Mouse (Mus musculus) G1E-ER4 (cell line): ENCODE measurements around the gene Dmbx1. TPM values are rescaled to one million over a fixed set of nuclear protein-coding genes. Genes with fewer than 3 reads are reported as not detected.

Source experiments
- GATA1 ChIP-seq: IDR thresholded peaks from one replicate; pipeline ENCODE4 v1.8.0; 2012; ENCODE audit warnings: low read length, inconsistent platforms
- polyA plus RNA-seq: library from polyadenylated mRNA; stranded (reverse); fragments of >175 nt; gene quantifications from 2 replicates; pipeline ENCODE4 v1.2.3, GENCODE M21; 2012

Dmbx1 gene
- polyA plus RNA-seq, 1 experiment: not detected

GRCm38 (mm10) chr4:115911586-115911985, 28.1 kb downstream of the Dmbx1 start:
- no peak for TF ChIP-seq GATA1

DNA sequence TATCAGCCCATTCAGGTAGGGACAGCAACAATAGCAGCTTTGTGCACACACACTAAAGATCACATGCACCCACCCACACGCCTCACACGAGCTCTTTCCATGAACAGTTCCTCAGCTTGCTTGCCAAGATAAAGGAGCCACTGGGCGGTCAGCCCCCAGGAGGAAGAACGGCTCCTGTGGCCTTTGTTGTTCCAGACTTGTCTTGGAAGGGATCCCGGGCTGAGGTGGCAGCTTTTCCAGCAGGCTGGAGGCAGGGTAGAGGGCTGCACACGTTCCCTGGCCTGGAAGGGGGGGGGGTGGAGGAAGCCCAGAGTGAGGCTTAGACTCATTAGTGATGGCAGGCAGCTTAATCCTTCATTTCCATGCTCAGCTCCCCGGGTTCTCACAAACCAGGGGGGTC, 31.1 kb downstream of the Dmbx1 start:
- no peak for TF ChIP-seq GATA1

DNA sequence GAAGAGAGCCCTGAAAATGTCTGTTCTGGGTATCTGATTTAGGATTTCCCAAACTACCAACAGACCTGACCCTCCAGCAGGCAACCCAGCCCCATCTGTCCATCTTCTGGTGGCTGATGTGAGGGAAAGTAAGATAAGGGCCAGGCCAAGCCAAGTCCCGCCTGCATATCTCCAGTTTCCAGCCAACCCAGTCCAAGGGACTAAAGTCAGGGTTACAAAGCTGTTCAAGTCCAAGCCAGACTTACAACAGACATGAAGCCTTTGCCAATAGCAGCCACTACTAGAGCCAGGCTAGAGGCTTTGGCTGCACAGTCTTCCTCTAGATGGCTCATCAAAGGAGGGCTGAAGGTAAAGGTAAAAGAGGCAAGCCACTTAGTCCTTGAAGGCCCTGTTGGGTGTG, 31.7 kb downstream of the Dmbx1 start:
- no peak for TF ChIP-seq GATA1

- no peak for TF ChIP-seq GATA1
Observed at GRCm38 (mm10) chr4:115906791-115907190, 32.9 kb downstream of the Dmbx1 start.

GRCm38 (mm10) chr4:115905701-115906100, 34.0 kb downstream of the Dmbx1 start:
- TF ChIP-seq GATA1: no peak

DNA sequence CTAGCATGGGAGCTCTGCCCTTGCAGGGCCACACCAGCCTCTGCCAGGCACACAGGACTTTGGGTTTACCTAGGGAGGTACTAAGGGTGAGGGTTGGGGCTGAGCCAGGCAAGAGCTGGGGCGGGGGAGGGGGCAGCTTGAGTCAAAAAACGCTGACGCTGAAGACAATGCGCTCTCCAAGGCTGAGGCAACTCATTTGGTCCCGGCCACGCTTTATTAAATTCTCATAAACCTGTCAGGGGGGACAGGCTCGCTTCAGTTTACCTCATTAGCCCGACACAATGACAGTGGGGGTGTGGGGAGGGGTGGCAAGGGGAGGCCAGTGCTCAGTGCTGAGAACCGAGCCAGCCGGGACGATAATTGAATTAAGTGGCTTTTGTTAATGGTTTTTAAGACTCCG, 35.4 kb downstream of the Dmbx1 start:
- no peak for TF ChIP-seq GATA1

- no peak for TF ChIP-seq GATA1
Observed at GRCm38 (mm10) chr4:115902816-115903215, 36.9 kb downstream of the Dmbx1 start.

DNA sequence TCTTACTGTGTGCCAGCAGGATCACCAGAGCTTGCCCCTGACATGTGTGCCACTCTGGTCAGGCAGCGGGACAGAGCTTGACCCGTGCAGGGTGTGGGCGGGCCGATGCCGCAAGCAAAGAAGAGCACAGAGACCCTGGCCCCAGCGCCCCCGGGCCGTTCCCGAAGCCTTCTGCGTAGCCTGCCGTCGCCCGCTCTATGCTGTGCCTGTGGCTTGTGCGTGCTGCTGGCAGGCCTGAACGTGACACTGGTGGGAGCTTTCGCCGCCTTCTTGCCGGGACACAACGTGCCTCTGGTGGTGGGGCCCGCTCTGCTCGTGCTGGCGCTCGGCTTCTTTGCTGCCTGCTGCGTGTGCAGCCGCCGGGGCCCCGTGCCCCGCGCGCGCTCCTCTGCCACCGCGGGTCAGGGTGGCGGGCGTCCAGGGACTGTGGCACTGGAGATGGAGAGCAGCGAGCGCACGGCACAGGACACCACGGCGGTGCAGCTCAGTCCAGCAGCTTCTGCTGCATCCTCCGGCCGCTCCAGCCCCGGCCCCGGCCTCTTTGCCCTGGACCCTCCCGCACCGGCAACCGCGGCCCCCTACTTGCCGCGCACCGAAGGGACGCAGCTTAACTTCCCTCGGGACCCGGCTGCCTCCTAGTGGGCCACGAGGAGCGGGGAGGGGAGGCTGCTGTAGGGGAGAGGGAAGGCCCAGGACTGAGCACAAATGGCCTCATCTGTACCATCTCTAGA, 41.7 kb downstream of the Dmbx1 start:
- TF ChIP-seq GATA1: no peak

GRCm38 (mm10) chr4:115894281-115894680, 45.4 kb downstream of the Dmbx1 start:
- TF ChIP-seq GATA1: no peak

DNA sequence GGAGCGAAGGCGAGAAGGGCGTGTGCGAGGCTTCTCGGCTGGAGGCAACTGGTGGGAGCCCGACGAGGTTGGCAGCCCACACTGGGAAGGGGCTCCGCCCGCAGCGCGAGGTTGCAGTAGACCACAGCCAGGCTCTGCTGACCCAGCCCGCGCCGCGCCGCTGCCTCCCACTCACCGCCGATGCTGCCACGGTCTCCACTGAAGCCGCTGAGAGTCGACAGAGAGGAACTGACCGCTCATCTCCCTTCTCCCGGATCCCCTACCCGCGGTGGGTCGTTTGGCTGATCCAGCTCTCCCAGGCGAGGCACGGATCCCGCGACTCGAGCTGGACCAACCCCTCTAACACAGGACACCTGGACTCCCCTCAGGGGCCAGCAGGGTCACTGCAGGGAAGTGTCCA, 49.2 kb downstream of the Dmbx1 start, which contains the start of gene 6430628N08Rik:
6430628N08Rik (plus strand) TSS at position 113 of the 400 bp plus-strand sequence.
- TF ChIP-seq GATA1: no peak

DNA sequence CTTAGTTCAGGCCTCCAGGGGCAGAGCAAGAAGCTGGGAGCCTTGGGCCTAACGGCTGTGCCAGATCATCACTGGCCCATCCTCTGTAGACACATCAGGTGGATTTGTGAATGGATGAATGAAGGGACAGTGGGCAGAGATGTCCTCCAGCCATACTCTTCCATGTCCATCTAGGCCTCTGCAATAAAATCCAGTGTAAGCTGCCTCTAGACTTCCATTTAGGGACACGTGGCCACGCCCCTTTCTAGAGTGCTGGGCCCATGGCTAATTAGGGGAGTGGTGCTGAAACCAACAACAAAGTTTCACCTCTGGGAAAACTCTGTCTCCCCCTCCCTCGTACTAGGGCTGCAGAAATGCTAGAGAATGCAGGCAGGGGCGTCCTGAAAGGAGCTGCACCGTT, 49.7 kb downstream of the Dmbx1 start:
- no peak for TF ChIP-seq GATA1

GRCm38 (mm10) chr4:115886875-115887274, 52.9 kb downstream of the Dmbx1 start:
- no peak for TF ChIP-seq GATA1

GRCm38 (mm10) chr4:115885846-115886245, 53.9 kb downstream of the Dmbx1 start:
- TF ChIP-seq GATA1: no peak

GRCm38 (mm10) chr4:115884022-115884421, 55.7 kb downstream of the Dmbx1 start, which contains the start of gene Kncn:
Gene Kncn (plus strand): TSS chr4:115884400.
- TF ChIP-seq GATA1: no peak

DNA sequence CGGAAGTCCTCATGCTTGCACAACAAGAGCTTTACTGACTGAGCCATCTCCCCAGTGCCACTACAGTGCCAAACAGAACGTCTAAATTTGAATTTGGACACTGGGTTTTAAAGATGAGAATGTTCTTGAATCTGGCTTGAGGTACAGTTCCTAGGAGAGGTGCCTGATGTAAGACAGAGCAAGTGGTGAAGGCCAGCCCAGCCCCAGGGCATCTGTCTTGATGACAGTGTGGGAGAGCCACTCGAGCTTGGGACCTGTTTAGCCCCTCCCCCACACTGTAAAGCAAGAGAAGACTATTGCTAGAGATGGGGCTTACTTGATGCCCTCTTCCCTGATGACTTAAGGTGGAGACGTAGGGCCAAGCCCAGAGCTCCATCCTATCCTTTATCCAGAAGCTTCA, 57.5 kb downstream of the Dmbx1 start:
- no peak for TF ChIP-seq GATA1

DNA sequence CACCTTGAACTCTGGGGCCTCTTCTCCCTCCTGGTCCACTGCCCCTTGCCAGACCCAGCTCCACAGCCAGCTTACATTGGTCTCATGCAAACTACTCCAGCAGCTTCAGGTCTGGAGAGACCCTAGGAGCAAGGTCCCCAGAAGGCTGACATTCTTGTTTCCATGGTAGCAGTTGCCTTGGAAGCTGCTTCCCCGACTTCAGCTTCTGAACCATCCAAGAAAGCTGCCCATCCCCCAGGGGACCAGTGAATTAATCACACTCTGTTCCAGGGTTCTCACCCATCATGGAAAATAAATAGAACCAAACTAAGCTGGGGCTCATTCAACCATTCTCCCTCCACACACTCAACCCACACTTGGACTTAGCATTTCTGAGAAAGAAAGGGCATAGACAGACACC, 58.5 kb downstream of the Dmbx1 start:
- no peak for TF ChIP-seq GATA1

GRCm38 (mm10) chr4:115878828-115879227, 60.9 kb downstream of the Dmbx1 start:
- no peak for TF ChIP-seq GATA1

- no peak for TF ChIP-seq GATA1
Observed at GRCm38 (mm10) chr4:115878216-115878678, 61.5 kb downstream of the Dmbx1 start.

- TF ChIP-seq GATA1: no peak
Observed at GRCm38 (mm10) chr4:115873231-115873630, 66.5 kb downstream of the Dmbx1 start.
